Mouse (Mus musculus) forebrain, embryonic 11.5 days (tissue): ENCODE results near the gene Supt4a. TPM values are rescaled to one million over a fixed set of nuclear protein-coding genes. Genes with fewer than 3 reads are reported as not detected.
A peak's percentile ranks its signal among the peaks of the same experiment; 100 is the strongest.

Experiments used
- ATAC-seq: fragments of 200-750 bp; cut with Nextera tagmentation; replicated peaks from 2 replicates; pipeline ENCODE4 v1.8.0; 2017; ENCODE audit warnings: moderate TSS enrichment; ENCODE audit not compliant: low FRiP score
- DNase-seq: peaks from one replicate; pipeline ENCODE4 v3.0.0-alpha.2; 2017; ENCODE audit warnings: low spot score
- H3K27ac ChIP-seq: fragments of 300-500 bp; sonication (generic); 2 replicates; pipeline ENCODE4 v1.5.1; 2014; ENCODE audit warnings: low read depth, low read length
- H3K27me3 ChIP-seq: fragments of 300-500 bp; sonication (generic); 2 replicates; pipeline ENCODE4 v1.6.1; 2014; ENCODE audit warnings: mild to moderate bottlenecking, low read length, mixed read lengths; ENCODE audit not compliant: control insufficient read depth, insufficient read depth
- H3K36me3 ChIP-seq: fragments of 300-500 bp; sonication (generic); 2 replicates; pipeline ENCODE4 v1.6.1; 2014; ENCODE audit warnings: mild to moderate bottlenecking, low read length, moderate library complexity, mixed read lengths; ENCODE audit not compliant: control insufficient read depth, insufficient read depth
- H3K4me1 ChIP-seq: fragments of 300-500 bp; sonication (generic); replicated peaks from 2 replicates; pipeline ENCODE4 v1.6.1; 2014; ENCODE audit warnings: low read length, mixed read lengths; ENCODE audit not compliant: control insufficient read depth, insufficient read depth
- H3K4me2 ChIP-seq: fragments of 300-500 bp; sonication (generic); 2 replicates; pipeline ENCODE4 v1.6.1; 2014; ENCODE audit warnings: low read depth, mild to moderate bottlenecking, low read length, moderate library complexity, mixed read lengths; ENCODE audit not compliant: severe bottlenecking
- H3K4me3 ChIP-seq: fragments of 300-500 bp; sonication (generic); 2 replicates; pipeline ENCODE4 v1.5.1; 2014; ENCODE audit warnings: low read depth, low read length
- H3K9ac ChIP-seq: fragments of 300-500 bp; sonication (generic); 2 replicates; pipeline ENCODE4 v1.6.1; 2014; ENCODE audit warnings: low read length
- H3K9me3 ChIP-seq: fragments of 300-500 bp; sonication (generic); 2 replicates; pipeline ENCODE4 v1.6.1; 2016; ENCODE audit warnings: low read length, mixed read lengths; ENCODE audit not compliant: control insufficient read depth
- WGBS: fragments of 180-500 bp; shearing (Covaris S2); extraction: QIAGEN DNeasy Blood & Tissue Kit; methylation state at CpG from one replicate; pipeline ENCODE4 v1.1.7; 2014; 5-methylcytosine and 5-hydroxymethylcytosine counted together
- polyA plus RNA-seq: library from polyadenylated mRNA; unstranded; fragments of >200 nt; fragmentation: Nextera tagmentation; extraction: Ambion mirVana; gene quantifications from 2 replicates; pipeline ENCODE4 v1.2.1, GENCODE M21; 2014

Supt4a gene
- polyA plus RNA-seq, 1 experiment from 2014 or later = 132 TPM

DNA sequence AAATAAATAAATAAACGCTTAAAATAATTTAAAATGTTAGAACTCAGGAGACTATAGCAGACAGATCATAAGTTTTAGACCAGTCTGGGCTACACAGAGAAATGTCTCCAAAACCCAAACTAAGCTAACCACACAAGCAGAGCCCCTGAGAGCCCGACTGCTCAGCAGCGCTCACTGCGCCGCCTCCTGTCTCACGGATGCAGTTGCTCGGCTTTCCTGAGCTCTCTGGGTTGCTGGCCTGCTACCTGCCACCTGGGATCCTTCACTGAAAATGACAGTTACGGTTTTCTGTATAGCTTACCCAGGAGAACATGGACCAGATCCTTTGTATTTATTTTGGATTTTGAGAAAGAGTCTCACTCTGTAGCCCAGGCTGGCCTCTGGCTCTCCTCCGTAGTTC is 17.0 kb upstream of the Supt4a start:
- Histone ChIP-seq H3K27ac (no peak overlapping the region), H3K4me2 (no peak overlapping the region), H3K36me3 (no peaks in the 10 kb centered on the region), H3K27me3 (no peaks in the 10 kb centered on the region), H3K4me3 (no peak overlapping the region), H3K9ac (no peak overlapping the region), H3K9me3 (no peaks in the 10 kb centered on the region), H3K4me1 (no peaks in the 10 kb centered on the region; the same call in 1 of the 2 replicates)
- 44% methylated on average over 9 of the region's 9 CpGs for WGBS
- DNase-seq (no peak), ATAC-seq (no peak)

DNA sequence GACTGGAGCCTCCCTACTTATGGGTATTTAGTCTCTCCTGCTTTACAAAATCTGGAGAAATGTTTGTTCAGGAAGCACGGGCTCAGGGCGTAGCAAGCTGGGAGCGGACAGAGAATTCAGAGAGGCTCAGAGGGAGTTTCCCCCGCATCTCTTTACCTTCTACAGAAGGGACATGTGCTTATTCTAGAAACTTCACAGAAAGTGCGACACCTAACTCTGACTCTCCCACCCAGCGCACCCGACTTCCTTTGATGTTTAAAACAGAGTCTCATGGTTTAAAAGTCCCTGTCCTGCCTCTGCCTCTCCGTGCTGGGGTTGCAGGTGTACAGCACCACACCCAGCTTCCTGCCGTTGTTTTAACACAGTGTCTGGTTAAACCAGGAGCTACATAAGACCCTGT is 16.5 kb upstream of the Supt4a start:
- WGBS = 77% methylated on average over 9 of the region's 9 CpGs
- ATAC-seq (no peak), DNase-seq (no peak)
- Histone ChIP-seq H3K4me2 (no peak overlapping the region), H3K9me3 (no peaks in the 10 kb centered on the region), H3K9ac (no peak overlapping the region), H3K4me1 (no peaks in the 10 kb centered on the region; the same call in 1 of the 2 replicates), H3K27me3 (no peaks in the 10 kb centered on the region), H3K27ac (no peak overlapping the region), H3K4me3 (no peak overlapping the region), H3K36me3 (no peaks in the 10 kb centered on the region)

DNA sequence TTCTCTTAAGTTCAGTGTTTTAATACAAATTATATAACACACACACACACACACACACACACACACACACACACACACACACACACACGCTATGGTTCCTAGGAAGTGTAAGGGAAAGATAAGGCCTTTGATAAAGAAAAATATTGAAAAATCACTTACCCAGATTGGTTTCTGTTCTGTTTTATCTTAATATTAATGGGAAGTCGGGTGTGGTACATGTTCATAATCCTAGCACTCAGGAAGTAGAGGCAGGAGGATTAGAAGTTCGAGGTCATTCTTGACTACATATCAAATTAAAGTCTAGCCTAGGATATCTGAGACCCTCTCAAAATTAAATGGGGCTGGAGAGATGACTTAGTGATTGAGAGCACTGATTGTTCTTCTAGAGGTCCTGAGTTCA is 15.2 kb upstream of the Supt4a start:
- DNase-seq (no peak), ATAC-seq (no peak)
- Histone ChIP-seq H3K4me2 (no peak overlapping the region), H3K36me3 (no peaks in the 10 kb centered on the region), H3K4me3 (no peak overlapping the region), H3K9me3 (no peaks in the 10 kb centered on the region), H3K9ac (no peak overlapping the region), H3K4me1 (peaks cover 4% of the 10 kb centered on the region; the same call in 1 of the 2 replicates), H3K27me3 (no peaks in the 10 kb centered on the region), H3K27ac (no peak overlapping the region)
- WGBS = 82% methylated on average over 3 of the region's 3 CpGs

DNA sequence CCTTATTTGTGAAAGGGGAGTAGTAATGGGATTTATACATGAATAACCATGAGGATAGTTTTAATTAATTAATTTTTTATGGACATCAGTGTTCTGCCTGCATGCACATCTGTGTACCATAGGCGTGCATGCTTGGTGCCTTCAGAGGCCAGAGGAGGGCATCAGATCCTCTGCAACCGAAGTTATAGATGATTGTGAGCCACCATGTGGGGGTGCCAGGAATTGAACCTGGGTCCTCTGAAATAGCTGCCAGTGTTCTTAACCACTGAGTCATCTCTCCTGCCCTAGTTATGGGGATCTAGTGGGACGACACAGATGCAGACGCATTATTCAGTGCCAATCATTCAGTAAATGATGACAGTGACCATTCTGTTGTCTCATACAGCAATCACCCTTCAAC is 14.5 kb upstream of the Supt4a start:
- Histone ChIP-seq H3K9me3 (no peaks in the 10 kb centered on the region), H3K4me2 (no peak overlapping the region), H3K36me3 (no peaks in the 10 kb centered on the region), H3K27ac (no peak overlapping the region), H3K9ac (no peak overlapping the region), H3K4me1 (peaks cover 4% of the 10 kb centered on the region; the same call in 1 of the 2 replicates), H3K27me3 (no peaks in the 10 kb centered on the region), H3K4me3 (no peak overlapping the region)
- DNase-seq = no peak
- 87% methylated on average over 4 of the region's 4 CpGs for WGBS
- ATAC-seq = no peak

DNA sequence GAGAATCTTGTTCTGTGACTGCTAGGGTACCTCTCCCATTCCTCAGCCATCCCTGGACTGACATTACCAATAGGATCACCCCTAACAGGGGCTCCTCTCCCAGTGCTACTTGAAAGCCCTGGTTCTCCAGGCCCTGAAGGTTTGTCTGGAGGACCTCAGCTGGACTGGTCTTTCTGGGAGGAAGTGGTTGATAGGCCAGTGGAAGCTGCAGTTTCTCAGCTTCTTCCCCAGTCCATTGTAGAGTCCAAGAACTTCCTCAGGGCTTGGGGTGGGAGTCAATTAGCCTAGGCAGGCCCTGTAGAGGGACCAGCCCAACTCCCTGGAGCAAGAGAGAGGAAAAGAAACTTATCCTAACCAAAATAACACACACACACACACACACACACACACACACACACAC is 11.8 kb upstream of the Supt4a start:
- Histone ChIP-seq H3K36me3 (no peaks in the 10 kb centered on the region), H3K27me3 (no peaks in the 10 kb centered on the region), H3K4me1 (peaks cover 4% of the 10 kb centered on the region; the same call in 1 of the 2 replicates), H3K4me3 (no peak overlapping the region), H3K27ac (peak overlapping the region; percentile 66), H3K9me3 (no peaks in the 10 kb centered on the region), H3K9ac (no peak overlapping the region; the same call in 1 of the 2 replicates), H3K4me2 (no peak overlapping the region)
- DNase-seq (no peak), ATAC-seq (no peak)

DNA sequence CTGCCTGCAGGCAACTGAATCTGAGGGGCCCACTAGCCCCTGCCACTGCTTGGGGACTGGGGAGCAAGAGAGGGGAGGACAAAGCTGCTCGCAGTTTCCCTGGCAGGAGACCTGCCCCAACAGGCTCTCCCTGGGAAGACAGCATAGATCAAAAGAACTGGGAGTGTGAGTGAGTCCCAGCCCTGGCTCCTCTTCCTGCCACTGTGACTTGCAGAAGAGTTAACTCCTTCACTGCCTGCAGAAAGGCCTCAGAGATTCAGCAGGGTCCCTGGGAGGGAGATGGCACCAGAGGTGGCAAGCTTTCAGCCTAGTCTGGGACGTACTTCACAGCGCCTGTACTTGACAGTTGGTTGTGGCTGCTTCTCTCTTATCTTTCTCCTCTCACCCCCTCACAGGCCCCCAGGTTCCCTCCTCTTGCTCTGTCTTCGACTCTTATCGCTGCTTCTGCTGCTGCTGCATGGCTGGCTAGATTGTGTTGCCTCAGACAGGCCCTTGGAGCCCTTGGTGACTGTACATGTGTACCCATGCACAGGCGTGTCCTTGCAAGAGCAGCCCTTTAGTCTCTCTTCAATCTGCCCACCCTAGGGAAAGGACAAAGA is 11.3 kb upstream of the Supt4a start:
- DNase-seq = peak; percentile 61
- Histone ChIP-seq H3K4me2 (no peak overlapping the region), H3K27me3 (no peaks in the 10 kb centered on the region), H3K9ac (no peak overlapping the region; the same call in 1 of the 2 replicates), H3K4me3 (no peak overlapping the region), H3K9me3 (no peaks in the 10 kb centered on the region), H3K4me1 (peaks cover 4% of the 10 kb centered on the region; the same call in 1 of the 2 replicates), H3K36me3 (no peaks in the 10 kb centered on the region), H3K27ac (peak overlapping the region; percentile 66)
- 27% methylated on average over 6 of the region's 6 CpGs for WGBS
- peak; percentile 42; the same call in 1 of the 2 replicates for ATAC-seq

DNA sequence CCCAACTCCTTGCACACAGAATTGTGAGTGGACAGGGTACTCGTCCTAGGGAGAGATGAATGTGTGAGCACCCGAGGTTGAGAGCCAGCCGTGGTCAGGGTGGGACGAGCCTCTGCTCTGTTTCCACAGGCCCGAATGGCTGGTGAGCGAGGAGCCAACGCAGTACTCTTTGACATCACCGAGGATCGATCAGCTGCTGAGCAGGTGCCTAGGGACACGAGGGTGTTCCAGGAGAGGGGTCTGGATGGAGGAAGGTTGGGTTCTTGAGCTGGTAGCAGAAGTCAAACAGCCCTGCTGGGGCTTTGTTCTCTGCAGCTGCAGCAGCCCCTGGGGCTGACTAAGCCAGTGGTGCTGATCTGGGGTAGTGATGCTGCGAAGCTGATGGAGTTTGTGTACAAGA is 10.3 kb upstream of the Supt4a start:
- WGBS = 59% methylated on average over 11 of the region's 11 CpGs
- no peak overlapping the region for H3K4me3 ChIP-seq
- ATAC-seq (no peak), DNase-seq (no peak)
- no peak overlapping the region for H3K4me2 ChIP-seq
- peaks cover 4% of the 10 kb centered on the region; the same call in 1 of the 2 replicates for H3K4me1 ChIP-seq
- no peaks in the 10 kb centered on the region for H3K27me3 ChIP-seq
- H3K27ac ChIP-seq = peak overlapping the region; percentile 41; the same call in 1 of the 2 replicates
- H3K9ac ChIP-seq = no peak overlapping the region
- no peaks in the 10 kb centered on the region for H3K36me3 ChIP-seq
- H3K9me3 ChIP-seq = no peaks in the 10 kb centered on the region

DNA sequence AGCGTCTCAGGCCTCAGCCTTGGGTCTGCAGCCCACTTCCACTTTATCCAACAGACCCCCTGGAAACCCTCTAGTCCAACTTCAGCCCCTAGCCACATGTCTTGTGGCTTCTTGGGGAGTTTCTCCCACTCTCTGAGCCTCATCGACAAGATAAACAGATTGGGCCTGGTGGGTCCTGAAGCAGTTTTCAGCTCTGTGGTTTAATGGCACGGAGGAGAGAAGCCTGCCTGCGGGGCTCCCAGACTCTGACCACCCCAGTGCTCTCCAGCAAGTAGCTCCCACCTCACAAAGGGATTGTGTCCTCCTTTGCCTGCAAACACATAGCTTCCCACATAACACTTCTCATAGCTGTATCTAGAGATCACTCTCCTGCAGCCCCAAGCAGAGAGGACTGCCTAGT is 9.9 kb upstream of the Supt4a start:
- Histone ChIP-seq H3K27ac (no peak overlapping the region), H3K4me1 (peaks cover 4% of the 10 kb centered on the region; the same call in 1 of the 2 replicates), H3K36me3 (no peaks in the 10 kb centered on the region), H3K9me3 (no peaks in the 10 kb centered on the region), H3K4me2 (no peak overlapping the region), H3K4me3 (no peak overlapping the region), H3K9ac (no peak overlapping the region), H3K27me3 (no peaks in the 10 kb centered on the region)
- no peak for ATAC-seq
- WGBS = 60% methylated on average over 4 of the region's 4 CpGs
- no peak for DNase-seq
